Mouse (Mus musculus) lung, embryonic 14.5 days (tissue): ENCODE measurements at regions not wholly inside any gene's neighbourhood (a gene's known extent, or its start where the extent isn't known, plus 50 kb on each side); places are given as distances from the start of the nearest gene placed in this dataset.
A peak's percentile ranks its signal among the peaks of the same experiment; 100 is the strongest.

ENCODE experiments used
- ATAC-seq: fragments of 200-750 bp; cut with Nextera tagmentation; 2 replicates; pipeline ENCODE4 v1.8.0; 2017; ENCODE audit warnings: mild to moderate bottlenecking, moderate TSS enrichment, moderate library complexity; ENCODE audit not compliant: insufficient read depth
- DNase-seq: peaks from one replicate; pipeline ENCODE4 v3.0.0-alpha.2; 2015
- H3K27ac ChIP-seq: fragments of 300-500 bp; sonication (generic); 2 replicates; pipeline ENCODE4 v1.5.1; 2014; ENCODE audit warnings: low read depth, mild to moderate bottlenecking, moderate library complexity
- H3K27me3 ChIP-seq: fragments of 300-500 bp; sonication (generic); 2 replicates; pipeline ENCODE4 v1.6.1; 2014; ENCODE audit warnings: low read length, control low read depth; ENCODE audit not compliant: insufficient read depth
- H3K36me3 ChIP-seq: fragments of 300-500 bp; sonication (generic); 2 replicates; pipeline ENCODE4 v1.6.1; 2014; ENCODE audit warnings: control low read depth; ENCODE audit not compliant: insufficient read depth
- H3K4me1 ChIP-seq: fragments of 300-500 bp; sonication (generic); 2 replicates; pipeline ENCODE4 v1.6.1; 2014; ENCODE audit warnings: antibody characterized with exemption, control low read depth; ENCODE audit not compliant: insufficient read depth
- H3K4me2 ChIP-seq: fragments of 300-500 bp; sonication (generic); 2 replicates; pipeline ENCODE4 v1.6.1; 2014; ENCODE audit warnings: mild to moderate bottlenecking
- H3K4me3 ChIP-seq: fragments of 300-500 bp; sonication (generic); 2 replicates; pipeline ENCODE4 v1.5.1; 2014; ENCODE audit warnings: low read depth, low read length
- H3K9ac ChIP-seq: fragments of 300-500 bp; sonication (generic); 2 replicates; pipeline ENCODE4 v1.6.1; 2014
- H3K9me3 ChIP-seq: fragments of 300-500 bp; sonication (generic); 2 replicates; pipeline ENCODE4 v1.6.1; 2016; ENCODE audit warnings: low read depth, low read length, control low read depth
- CTCF ChIP-seq: IDR thresholded peaks from 2 replicates; pipeline ENCODE4 v1.5.1; 2016; ENCODE audit warnings: antibody characterized with exemption, low read depth
- WGBS: fragments of 180-500 bp; shearing (Covaris S2); extraction: QIAGEN DNeasy Blood & Tissue Kit; methylation state at CpG from one replicate; pipeline ENCODE4 v1.1.7; 2014; 5-methylcytosine and 5-hydroxymethylcytosine counted together

- no peak for TF ChIP-seq CTCF
- H3K4me3 ChIP-seq, result no peak overlapping the region
- 38% methylated on average over 2 of the region's 2 CpGs for WGBS
Observed at GRCm38 (mm10) chr10:21525555-21525954, 67.4 kb upstream of the 1700020N01Rik start.

GRCm38 (mm10) chr10:21528396-21528795, 64.5 kb upstream of the 1700020N01Rik start:
- Histone ChIP-seq H3K9me3 (no peaks in the 10 kb centered on the region), H3K27me3 (no peaks in the 10 kb centered on the region), H3K9ac (no peak overlapping the region), H3K36me3 (no peaks in the 10 kb centered on the region), H3K4me1 (no peaks in the 10 kb centered on the region), H3K4me3 (no peak overlapping the region), H3K4me2 (no peak overlapping the region), H3K27ac (no peak overlapping the region)
- no peak for TF ChIP-seq CTCF
- no peak for DNase-seq
- no peak for ATAC-seq
- 81% methylated on average over 3 of the region's 3 CpGs for WGBS

More at GRCm38 (mm10) chr10:21525555-21525954, 67.4 kb upstream of the 1700020N01Rik start:
- Histone ChIP-seq H3K36me3 (no peaks in the 10 kb centered on the region), H3K4me2 (no peak overlapping the region), H3K27me3 (no peaks in the 10 kb centered on the region), H3K27ac (no peak overlapping the region), H3K9ac (no peak overlapping the region), H3K9me3 (no peaks in the 10 kb centered on the region), H3K4me1 (no peaks in the 10 kb centered on the region)
- DNase-seq (no peak), ATAC-seq (no peak)

- H3K4me3 ChIP-seq, result no peak overlapping the region
- H3K4me1 ChIP-seq, result no peaks in the 10 kb centered on the region
Observed at GRCm38 (mm10) chr10:21529098-21529749, 63.7 kb upstream of the 1700020N01Rik start.

GRCm38 (mm10) chr10:21532142-21532541, 60.8 kb upstream of the 1700020N01Rik start:
- H3K9me3 ChIP-seq, result no peaks in the 10 kb centered on the region
- DNase-seq (no peak), ATAC-seq (no peak)
- WGBS, result 58% methylated on average over 1 of the region's 1 CpGs
- no peak overlapping the region for H3K4me3 ChIP-seq
- no peak overlapping the region for H3K4me2 ChIP-seq
- no peaks in the 10 kb centered on the region for H3K4me1 ChIP-seq
- no peaks in the 10 kb centered on the region for H3K36me3 ChIP-seq
- no peak overlapping the region for H3K27ac ChIP-seq
- H3K27me3 ChIP-seq, result no peaks in the 10 kb centered on the region
- no peak overlapping the region for H3K9ac ChIP-seq
- TF ChIP-seq CTCF, result no peak

More at GRCm38 (mm10) chr10:21529098-21529749, 63.7 kb upstream of the 1700020N01Rik start:
- no peaks in the 10 kb centered on the region for H3K27me3 ChIP-seq
- no peak overlapping the region for H3K27ac ChIP-seq
- no peak for ATAC-seq
- no peak overlapping the region for H3K4me2 ChIP-seq
- H3K9ac ChIP-seq, result no peak overlapping the region
- no peaks in the 10 kb centered on the region for H3K36me3 ChIP-seq
- DNase-seq, result no peak
- TF ChIP-seq CTCF, result peak; percentile 52
- H3K9me3 ChIP-seq, result no peaks in the 10 kb centered on the region
- WGBS, result 66% methylated on average over 10 of the region's 10 CpGs

- Histone ChIP-seq H3K9ac (no peak overlapping the region), H3K9me3 (no peaks in the 10 kb centered on the region), H3K27me3 (no peaks in the 10 kb centered on the region), H3K36me3 (no peaks in the 10 kb centered on the region), H3K4me3 (no peak overlapping the region), H3K27ac (no peak overlapping the region), H3K4me1 (no peaks in the 10 kb centered on the region), H3K4me2 (no peak overlapping the region)
- no peak for TF ChIP-seq CTCF
- DNase-seq, result peak; percentile 15
- WGBS, result 41% methylated on average over 5 of the region's 5 CpGs
- no peak for ATAC-seq
Observed at GRCm38 (mm10) chr10:21535631-21536030, 57.3 kb upstream of the 1700020N01Rik start.

GRCm38 (mm10) chr10:21538481-21538880, 54.5 kb upstream of the 1700020N01Rik start:
- Histone ChIP-seq H3K27me3 (no peaks in the 10 kb centered on the region), H3K9ac (no peak overlapping the region), H3K4me2 (no peak overlapping the region), H3K27ac (no peak overlapping the region), H3K36me3 (no peaks in the 10 kb centered on the region), H3K9me3 (no peaks in the 10 kb centered on the region), H3K4me3 (no peak overlapping the region), H3K4me1 (no peaks in the 10 kb centered on the region)
- 79% methylated on average over 6 of the region's 6 CpGs for WGBS
- ATAC-seq, result no peak
- DNase-seq, result no peak
- TF ChIP-seq CTCF, result no peak
